Mouse (Mus musculus) adrenal gland, adult 18-20 months (tissue): ENCODE results near the gene Olfr954. TPM values are rescaled to one million over a fixed set of nuclear protein-coding genes. Genes with fewer than 3 reads are reported as not detected.
A peak's percentile ranks its signal among the peaks of the same experiment; 100 is the strongest.

Source experiments
- DNase-seq, 2 experiments: peaks; one replicate each; pipeline ENCODE4 v3.0.0; 2021 to 2022; ENCODE audit warnings: low spot score in 2 of 2
- long read RNA-seq, 2 experiments: library from polyadenylated mRNA; stranded (forward); transcript quantifications; one replicate each; pipeline ENCODE4 v2.0.0; 2021
- total RNA-seq, 2 experiments: library from RNA; stranded (reverse); gene quantifications; 1 replicate in 1 of 2; 2 replicates in 1 of 2; pipeline ENCODE4 v1.2.3; 2021

Olfr954 gene
- not detected for total RNA-seq
- long read RNA-seq, experiment 1, result 0 reads
- long read RNA-seq, experiment 2, result 0 reads

DNA sequence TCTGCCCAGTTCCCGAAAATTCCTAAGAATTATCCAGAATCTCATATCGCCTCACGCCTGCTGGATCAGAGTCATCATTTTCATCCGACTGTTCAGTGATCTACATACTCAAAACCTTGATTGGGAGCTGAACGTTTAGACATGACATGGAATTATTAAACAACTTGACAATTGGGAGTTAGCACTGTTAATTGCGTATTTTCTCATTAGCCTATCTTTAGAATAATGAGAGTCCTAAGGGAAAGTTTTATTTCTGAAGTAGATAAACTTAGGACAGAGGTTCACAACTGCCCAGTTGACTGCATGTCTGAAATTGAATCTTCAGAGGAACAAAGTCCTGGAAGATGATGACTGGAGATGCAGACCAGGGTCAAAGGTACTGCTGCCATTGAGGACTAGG, at the start of gene Olfr954:
Olfr954 (plus strand) TSS at position 301 of the 400 bp plus-strand sequence.
- DNase-seq, result no peak

DNA sequence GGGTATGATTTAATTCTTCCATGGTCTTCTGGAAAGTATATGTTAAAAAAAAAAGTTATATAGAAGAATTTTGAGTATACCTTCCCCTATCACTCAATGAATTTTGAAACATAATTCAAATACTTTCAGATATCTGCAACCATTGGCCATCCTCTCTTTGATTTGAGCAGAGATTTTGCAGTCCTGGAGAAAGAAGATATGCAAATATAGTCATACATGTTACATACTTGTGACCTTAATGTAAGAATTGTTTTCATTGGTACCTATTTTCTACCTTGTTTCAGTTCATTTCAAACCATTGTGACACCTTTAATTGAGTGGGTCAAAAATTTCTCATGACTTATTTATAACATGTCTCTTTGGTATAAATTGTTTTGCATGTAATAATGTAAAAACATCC, 29.5 kb upstream of the Olfr954 start, which contains the start of gene Olfr952:
Olfr952 (minus strand) TSS at position 101 of the 400 bp plus-strand sequence.
- no peak for DNase-seq

- no peak for DNase-seq
Measured at GRCm38 (mm10) chr9:39471844-39472243, 15.3 kb downstream of the Olfr954 start, which contains the start of gene Olfr955. Gene Olfr955, minus strand, starts transcription at chr9:39471944.

DNA sequence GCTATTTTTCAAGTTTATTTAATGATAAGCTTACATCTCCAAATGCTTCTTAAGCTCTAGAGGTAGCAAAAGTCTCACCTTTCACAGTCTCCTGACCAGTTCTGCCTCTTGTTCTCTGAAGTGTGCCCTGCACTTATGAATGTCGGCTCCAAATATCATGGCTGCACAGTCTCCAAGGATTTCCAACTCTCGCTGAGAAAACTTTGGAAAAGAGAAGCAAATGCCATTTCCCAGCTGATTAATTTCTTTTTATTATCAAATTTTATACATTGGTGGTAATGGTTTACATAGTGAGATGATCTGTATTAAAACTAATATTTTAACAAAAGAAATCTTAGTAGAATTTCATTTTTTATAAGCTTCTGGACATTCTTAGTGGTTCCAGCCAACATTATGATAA, 37.4 kb downstream of the Olfr954 start, which contains the start of gene Olfr44:
Olfr44 (minus strand) TSS at position 101 of the 400 bp plus-strand sequence.
- DNase-seq, result no peak

DNA sequence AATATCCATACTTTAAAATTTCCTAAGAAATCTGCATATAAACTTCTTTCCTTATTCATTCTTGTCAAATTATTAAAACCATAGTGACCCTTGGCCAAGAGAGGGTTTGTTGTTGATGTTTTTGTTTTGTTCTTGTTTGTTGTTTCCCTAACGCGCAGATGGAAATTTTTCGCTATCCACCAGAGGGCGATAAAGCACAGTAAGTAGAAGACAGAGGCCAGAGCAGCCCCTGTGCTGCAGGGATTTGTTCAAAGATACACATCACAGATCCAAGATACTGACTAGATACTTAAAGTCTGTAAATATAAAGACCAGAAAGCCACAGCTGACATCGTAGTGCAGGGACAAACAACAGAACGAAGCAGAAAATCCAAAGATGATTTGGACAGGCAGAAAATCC, 52.5 kb downstream of the Olfr954 start:
- peak; percentile 32 to 36 for DNase-seq

- DNase-seq, result no peak
Measured at GRCm38 (mm10) chr9:39509412-39509811, 52.9 kb downstream of the Olfr954 start.

Other genes starting within 250 kb of the Olfr954 start
- not detected for gene Olfr1537, start 206.7 kb upstream of the Olfr954 start, total RNA-seq
- not detected for gene Olfr945, start 179.9 kb upstream of the Olfr954 start, total RNA-seq
- not detected for gene Olfr948, start 130.7 kb upstream of the Olfr954 start, total RNA-seq
- gene Olfr951, start 69.3 kb upstream of the Olfr954 start, total RNA-seq, result not detected
- gene Olfr952, start 29.6 kb upstream of the Olfr954 start, total RNA-seq, result not detected
- not detected for gene Olfr955, start 15.2 kb downstream of the Olfr954 start, total RNA-seq
- gene Olfr44, start 37.3 kb downstream of the Olfr954 start, total RNA-seq, result not detected
- not detected for gene Olfr957, start 59.1 kb downstream of the Olfr954 start, total RNA-seq
- gene Olfr958, start 97.4 kb downstream of the Olfr954 start, total RNA-seq, result not detected
- not detected for gene Olfr959, start 118.9 kb downstream of the Olfr954 start, total RNA-seq
- 10 to 100 TPM in 1 of 2 experiments, 1 to 10 TPM in 1; 9.6 to 10.9 TPM for gene AW551984, start 147.7 kb downstream of the Olfr954 start, total RNA-seq
- gene Olfr148, start 154.0 kb downstream of the Olfr954 start, total RNA-seq, result not detected
- gene Olfr960, start 164.7 kb downstream of the Olfr954 start, total RNA-seq, result not detected
- gene Olfr961, start 188.4 kb downstream of the Olfr954 start, total RNA-seq, result not detected
- not detected for gene Olfr963, start 210.5 kb downstream of the Olfr954 start, total RNA-seq